Mouse (Mus musculus) frontal cortex, adult (tissue): ENCODE data around the gene Gbf1.
"Not testable (repeated sequence)": the region's sequence is repeated elsewhere in the genome, so short reads cannot be mapped to it uniquely, and the experiment has no call there.

Experiments used
- ATAC-seq: cut with Nextera tagmentation; 2 replicates; pipeline ENCODE4 v1.9.2; 2017; ENCODE audit warnings: mild to moderate bottlenecking, moderate library complexity, mixed read lengths; ENCODE audit not compliant: low TSS enrichment

The Gbf1 gene

DNA sequence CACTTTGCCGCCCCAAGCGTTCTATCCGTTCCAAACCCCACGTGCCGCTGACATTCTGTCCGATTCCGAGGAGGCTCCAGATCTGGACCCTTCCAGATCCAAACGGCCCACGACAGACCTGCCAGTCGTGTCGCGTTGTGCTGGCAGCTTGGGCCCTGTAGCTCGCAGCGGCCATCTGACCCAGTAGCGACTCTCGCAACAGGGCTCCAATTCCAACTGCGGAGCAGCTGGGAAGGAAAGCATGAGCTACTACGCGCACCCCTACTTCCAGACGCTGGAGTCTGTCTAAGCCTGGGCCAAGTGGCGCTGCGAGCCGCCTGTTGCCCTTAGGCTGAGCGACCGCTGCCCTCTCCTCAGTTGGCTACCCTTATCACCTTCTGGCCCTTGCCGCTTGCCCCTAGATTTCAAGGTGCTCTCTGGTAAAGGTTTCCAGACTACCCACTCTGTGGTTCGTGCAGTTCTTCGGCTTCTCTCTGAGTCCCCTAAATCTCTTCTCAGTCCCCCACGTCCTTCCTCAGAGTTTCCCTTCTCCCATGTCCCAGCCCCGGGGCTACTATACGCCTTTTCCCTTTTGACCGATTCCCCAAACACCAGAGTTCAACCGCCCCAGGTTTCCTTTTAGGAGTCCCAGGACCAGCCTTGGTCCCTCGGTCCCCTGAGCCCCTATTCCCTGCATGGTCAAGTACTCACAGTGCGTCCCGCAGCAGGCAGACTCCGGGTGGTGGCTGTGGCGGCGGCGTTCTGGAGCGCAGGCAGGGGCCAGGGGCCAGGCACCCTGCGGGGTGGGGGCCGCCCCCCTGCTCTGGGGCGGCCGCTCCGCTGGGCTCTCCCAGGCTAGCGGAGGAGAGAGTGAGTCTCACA is 4.6 kb upstream of the Gbf1 start, which contains the start of gene Pitx3:
TSS of gene Pitx3 (minus strand) at position 816 of the 861 bp plus-strand sequence.
- no peak for ATAC-seq

DNA sequence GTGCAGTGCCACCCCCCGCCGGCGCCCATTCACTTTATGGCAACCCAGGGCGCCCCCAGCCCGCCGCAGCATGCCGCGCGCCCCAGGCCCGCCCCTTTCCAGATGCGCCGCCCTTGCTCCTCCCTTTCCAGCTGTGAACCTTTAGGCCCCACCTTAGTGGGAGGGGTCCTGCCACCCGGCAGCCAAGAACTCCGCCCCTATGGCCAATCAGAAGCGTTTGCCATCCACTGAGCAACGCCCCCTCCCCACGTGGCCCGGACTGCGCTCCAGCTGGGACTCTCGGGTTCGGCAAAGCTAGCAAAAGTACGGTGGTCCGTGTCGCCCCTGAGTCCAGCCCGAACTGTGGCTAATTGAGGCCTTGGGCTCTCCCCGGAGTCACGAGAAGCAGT is 3.9 kb upstream of the Gbf1 start:
- no peak for ATAC-seq

GRCm38 (mm10) chr19:46149091-46149490 is 3.2 kb upstream of the Gbf1 start:
- no peak for ATAC-seq

- no peak for ATAC-seq
Measured at GRCm38 (mm10) chr19:46165950-46166349, 13.6 kb downstream of the Gbf1 start.

DNA sequence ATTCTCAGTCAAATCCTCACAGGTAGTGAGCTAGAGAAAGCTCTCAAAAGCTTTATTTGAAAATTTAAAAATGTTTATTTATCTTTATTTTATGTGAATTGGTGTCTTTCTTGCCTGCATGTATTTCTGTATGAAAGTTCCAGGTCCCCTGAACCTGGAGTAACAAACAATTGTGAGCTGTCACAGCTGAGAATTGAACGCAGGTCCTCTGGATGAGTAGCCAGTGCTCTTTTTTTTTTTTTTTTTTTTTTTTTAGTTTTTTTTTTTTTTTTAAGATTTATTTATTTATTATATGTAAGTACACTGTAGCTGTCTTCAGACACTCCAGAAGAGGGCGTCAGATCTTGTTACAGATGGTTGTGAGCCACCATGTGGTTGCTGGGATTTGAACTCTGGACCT is 14.9 kb downstream of the Gbf1 start:
- not testable (repeated sequence) for ATAC-seq

DNA sequence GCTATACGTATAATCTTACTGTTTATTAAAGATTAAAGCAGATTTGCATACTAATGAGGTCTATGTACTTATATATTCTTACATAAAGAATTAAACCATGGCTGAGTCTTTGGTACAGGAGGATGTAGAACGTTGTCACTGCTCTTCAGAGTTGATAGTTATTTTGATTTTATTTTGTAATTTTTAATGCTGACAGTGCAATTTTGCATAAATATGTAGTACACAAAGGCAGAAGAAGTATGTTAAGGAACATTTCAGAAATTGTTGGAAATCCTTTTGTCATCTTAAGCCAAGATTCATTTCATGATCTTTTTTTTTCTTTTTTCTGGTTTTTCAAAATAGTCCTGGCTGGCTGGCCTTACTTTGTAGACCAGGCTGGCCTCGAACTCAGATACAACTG is 17.1 kb downstream of the Gbf1 start:
- no peak for ATAC-seq

DNA sequence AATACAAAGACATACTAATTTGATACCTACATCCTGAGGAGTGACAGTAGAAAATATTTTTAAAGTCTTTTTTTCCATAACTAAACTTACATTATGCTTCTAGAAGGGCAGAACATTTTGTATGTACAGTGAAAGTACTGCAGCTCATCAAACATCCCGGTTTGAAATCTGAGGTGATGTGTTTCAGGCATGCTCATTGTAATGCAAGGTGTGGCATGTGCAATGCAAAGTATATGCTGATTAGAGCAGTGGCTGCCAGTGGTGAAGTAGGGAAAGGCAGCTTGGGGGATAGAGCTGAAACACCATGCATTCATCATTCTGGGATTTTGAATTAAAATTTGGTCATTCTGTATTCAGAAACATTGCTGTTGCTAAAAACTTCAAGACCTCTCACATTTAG is 17.6 kb downstream of the Gbf1 start:
- no peak for ATAC-seq

DNA sequence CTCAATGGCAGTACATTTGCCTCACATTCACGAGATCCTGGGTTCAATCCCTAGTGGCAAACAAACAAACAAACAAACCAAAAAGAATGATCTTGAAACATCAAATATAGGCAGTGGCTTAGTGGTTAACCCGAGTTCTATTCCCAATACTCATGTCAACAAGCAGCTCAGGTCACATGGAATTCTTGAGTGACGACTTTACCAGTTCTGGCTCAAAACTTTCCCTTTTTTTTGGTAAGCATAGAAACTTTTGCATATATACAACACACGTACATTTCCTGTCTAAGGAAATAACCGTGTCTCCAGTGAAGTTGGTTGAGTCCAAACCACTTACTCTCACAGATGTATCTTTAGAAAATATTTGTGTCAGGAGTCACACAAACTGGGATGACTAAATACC is 20.2 kb downstream of the Gbf1 start:
- ATAC-seq: no peak

- ATAC-seq: no peak
Measured at GRCm38 (mm10) chr19:46175173-46175572, 22.9 kb downstream of the Gbf1 start.

- ATAC-seq: no peak
Measured at GRCm38 (mm10) chr19:46177046-46177445, 24.7 kb downstream of the Gbf1 start.

GRCm38 (mm10) chr19:46180274-46180673 is 28.0 kb downstream of the Gbf1 start:
- ATAC-seq: no peak

GRCm38 (mm10) chr19:46182241-46182640 is 29.9 kb downstream of the Gbf1 start:
- no peak for ATAC-seq

GRCm38 (mm10) chr19:46186611-46187010 is 34.3 kb downstream of the Gbf1 start:
- no peak for ATAC-seq

DNA sequence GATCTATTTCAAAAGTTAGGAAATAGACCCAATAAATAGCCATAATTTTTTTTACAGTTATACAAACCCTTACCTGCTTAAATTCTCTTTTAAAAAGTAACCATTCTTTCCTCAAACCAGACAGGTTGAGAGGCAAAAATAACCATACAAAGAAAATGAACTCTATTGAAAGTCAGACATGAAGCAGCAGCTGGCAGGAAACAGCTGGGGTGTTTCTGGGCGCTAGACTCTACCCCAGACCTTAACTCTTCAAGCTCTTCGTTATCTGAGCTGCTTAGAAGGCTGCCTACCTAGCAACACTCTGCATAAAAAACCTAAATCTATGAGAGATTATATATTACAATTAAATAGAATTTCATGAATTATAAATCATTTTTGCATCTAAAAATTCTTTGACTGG is 34.9 kb downstream of the Gbf1 start:
- no peak for ATAC-seq

GRCm38 (mm10) chr19:46198293-46198692 is 46.0 kb downstream of the Gbf1 start:
- ATAC-seq: no peak

- ATAC-seq: no peak
Measured at GRCm38 (mm10) chr19:46198891-46199290, 46.6 kb downstream of the Gbf1 start.

DNA sequence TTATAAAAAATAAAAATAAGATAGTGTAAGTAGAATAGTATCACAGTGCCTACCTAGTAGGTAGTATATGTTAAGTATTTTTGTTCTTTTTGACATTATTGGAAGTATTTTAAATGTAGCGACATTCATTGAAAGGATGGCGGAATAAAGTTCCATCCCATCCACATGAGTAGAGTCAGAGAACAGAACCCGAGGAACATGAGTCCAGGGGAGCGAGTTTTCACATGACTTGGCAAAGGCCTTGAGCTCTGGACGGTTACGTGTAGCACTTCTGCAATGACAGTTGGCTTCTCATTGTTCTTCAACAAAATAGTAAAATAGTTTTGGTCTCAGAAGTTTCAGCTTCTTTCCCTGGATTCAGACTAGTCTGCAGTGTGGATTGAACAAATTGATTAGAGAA is 51.9 kb downstream of the Gbf1 start:
- ATAC-seq: no peak

- no peak for ATAC-seq
Measured at GRCm38 (mm10) chr19:46205680-46206079, 53.4 kb downstream of the Gbf1 start.

DNA sequence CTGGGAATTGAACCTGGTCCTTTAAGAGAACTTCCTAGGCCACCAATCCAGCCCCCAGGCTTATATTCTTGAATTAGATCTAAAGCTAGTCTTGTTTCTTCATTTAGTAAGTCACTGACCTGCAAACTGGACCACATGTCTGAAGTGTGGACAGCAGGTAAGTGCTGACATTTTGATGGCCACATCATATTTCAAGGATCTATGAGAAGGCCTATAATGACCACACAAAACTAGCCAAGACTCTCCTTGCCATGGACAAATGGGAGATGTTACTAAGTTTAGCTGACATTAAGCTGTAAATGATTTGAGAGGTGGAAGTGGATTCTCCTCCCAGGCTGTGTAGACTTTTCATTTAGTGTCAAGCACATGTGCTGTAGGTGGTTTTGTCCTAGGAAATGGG is 58.6 kb downstream of the Gbf1 start:
- no peak for ATAC-seq

- no peak for ATAC-seq
Measured at GRCm38 (mm10) chr19:46214541-46214940, 62.2 kb downstream of the Gbf1 start.

- no peak for ATAC-seq
Measured at GRCm38 (mm10) chr19:46215401-46215800, 63.1 kb downstream of the Gbf1 start.

DNA sequence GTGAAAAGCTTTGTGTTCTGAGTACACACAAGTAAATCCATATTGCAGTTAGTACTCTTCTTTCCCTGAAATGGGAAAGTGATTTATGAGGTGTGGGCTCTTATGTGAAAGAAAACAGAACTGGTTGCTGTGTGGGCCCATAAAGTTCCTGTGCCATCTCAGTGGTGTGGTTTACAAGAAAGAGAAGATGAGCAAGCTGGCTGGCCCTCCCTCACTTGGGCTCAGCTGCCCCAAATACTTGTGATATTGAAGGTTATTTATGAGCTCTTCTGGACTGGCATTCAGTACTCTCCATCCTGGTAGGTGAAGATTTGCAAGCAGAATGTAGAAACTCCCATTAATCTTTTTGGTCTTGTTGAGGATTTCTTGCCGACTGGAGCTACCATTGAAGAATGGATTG is 64.4 kb downstream of the Gbf1 start:
- no peak for ATAC-seq

DNA sequence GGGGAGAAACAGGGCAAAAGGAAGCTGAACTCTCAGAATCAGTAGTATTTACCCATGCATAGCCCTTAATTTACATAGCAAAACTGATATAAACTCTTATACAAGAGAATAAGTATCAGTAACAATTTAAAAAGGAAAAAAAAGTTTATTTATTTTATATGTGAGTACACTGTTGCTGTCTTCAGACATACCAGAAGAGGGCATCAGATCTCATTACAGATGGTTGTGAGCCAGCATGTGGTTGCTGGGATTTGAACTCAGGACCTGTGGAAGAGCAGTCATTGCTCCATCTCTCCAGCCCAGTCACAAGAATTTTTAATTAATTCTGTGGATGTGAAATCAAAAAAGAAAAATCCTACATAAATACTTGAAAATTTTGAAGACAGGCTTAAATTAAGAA is 65.0 kb downstream of the Gbf1 start:
- not testable (repeated sequence) for ATAC-seq

DNA sequence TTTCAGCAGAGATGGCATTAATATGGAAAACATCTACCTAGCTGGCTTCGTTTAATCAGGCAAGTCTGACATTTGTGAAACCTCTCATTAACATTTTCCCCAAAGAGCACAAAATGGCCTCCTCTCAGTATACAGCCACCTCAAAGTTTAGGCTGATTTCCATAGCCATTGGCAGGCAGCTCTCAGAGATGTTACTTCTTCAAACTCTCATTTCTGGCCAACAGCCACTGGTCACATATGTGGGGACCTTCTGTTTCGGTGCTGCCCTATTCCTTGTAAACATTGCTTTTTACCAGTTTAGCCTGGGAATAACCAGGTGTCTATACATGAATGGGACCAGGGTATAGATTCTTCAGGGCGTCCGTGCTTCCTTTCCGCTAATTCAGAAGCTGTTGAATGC is 67.8 kb downstream of the Gbf1 start:
- ATAC-seq: no peak
